Mouse (Mus musculus): Measurements from ENCODE around the gene Sf3a1. TPM values are rescaled to one million over a fixed set of nuclear protein-coding genes. Genes with fewer than 3 reads are reported as not detected.
A peak's percentile ranks its signal among the peaks of the same experiment; 100 is the strongest.

Gene Sf3a1
- polyA plus RNA-seq, 1 experiment, result 23.1 TPM

DNA sequence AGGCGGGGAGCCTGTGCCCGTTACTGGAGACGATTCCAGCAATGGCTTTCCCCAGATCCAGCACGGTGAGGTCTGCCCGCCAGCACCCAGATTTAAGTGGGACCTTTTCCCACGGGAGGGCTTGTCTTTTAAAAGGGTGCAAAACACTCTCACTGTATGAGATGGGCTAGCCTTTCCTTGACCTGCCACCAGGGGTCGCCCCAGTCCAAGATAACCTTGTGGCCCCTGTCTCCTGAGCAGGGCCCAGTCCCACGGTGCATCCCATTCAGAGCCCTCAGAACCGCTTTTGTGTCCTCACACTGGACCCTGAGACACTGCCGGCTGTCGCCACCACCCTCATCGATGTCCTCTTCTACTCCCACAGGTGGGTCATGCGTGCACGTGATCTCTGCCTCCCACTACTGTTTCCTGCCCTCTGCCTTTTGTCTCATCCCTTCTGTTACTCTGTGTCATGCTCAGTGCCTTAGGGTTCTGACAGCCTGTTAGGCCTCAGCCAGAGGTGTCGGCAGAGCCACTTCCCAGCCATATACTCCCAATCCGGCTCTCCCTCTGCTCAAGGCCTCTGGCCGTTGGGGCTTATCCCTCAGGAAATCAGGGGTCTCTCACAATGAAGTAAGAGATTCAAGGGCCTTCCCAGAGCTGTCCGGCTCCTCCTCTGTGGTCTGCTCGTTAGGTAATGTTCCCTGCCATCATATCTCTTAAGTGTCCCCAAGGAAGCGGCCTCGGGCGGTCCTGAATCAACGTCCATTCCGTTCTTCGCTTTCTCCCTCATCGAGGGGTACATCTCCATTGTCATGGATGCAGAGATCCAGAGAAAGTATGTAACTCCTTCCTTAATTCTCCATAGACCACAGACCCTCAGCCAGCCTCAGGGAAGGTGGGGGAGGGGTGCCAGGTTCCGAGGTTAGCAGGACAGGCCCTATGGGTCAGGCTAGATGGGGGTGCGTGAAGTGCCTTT is 60.6 kb downstream of the Sf3a1 start:
- Histone ChIP-seq H3K4me1 (ENCODE audit: control insufficient read depth, insufficient read depth, low read length) (peaks cover 20% of the 10 kb centered on the region), H3K27ac (ENCODE audit: insufficient read depth, low read depth, low read length) (no peak overlapping the region), H3K4me3 (ENCODE audit: insufficient read depth, low read length) (no peak overlapping the region)
- TF ChIP-seq POLR2A (IDR thresholded peaks at IDR 0.05; ENCODE audit: borderline replicate concordance, low read depth, low read length) (no peak), CTCF (IDR thresholded peaks at IDR 0.05; ENCODE audit: low read depth, low read length) (peak; percentile 75)

DNA sequence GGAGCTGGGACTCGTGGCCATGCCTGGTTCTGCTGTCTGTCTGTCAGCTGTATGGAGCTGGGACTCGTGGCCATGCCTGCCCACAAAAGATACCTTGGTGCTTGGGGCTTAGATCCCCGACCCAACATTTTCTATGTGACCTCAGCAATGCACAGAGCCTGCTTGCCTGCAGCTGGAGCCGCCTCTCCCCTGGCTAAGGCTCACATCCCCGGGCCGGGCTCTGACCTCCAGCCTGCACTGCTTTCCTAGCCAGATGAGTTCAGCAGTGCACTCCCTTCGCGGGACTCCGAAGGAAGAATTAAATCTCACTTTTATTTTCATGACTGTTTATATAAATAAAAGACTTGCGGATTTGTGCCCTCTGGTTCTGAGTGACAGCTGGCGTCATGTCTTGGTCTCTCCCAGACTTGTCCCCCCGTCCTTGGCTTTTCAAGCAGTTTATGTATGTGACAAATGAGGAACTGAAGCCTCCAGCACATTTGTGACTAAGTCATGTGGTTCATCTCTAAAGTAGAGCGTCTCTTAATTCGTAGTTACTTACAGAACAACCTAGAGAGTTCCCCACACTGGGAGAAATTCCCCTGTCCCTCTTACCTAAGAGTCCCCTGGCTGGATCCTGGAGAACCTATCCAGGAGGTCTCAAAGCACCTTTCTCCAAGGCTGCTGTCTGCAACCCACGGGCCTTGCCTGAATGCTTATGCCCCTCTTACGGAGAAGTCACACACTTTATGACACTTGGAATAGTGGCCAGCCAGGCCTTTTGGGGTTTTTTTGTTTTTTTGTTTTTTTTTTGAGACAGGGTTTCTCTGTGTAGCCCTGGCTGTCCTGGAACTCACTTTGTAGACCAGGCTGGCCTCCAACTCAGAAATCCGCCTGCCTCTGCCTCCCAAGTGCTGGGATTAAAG is 62.1 kb downstream of the Sf3a1 start:
- Histone ChIP-seq H3K4me3 (ENCODE audit: insufficient read depth, low read length) (no peak overlapping the region), H3K4me1 (ENCODE audit: control insufficient read depth, insufficient read depth, low read length) (peaks cover 20% of the 10 kb centered on the region), H3K27ac (ENCODE audit: insufficient read depth, low read depth, low read length) (peak overlapping the region; percentile 59)
- TF ChIP-seq POLR2A (IDR thresholded peaks at IDR 0.05; ENCODE audit: borderline replicate concordance, low read depth, low read length) (0 out of 2 replicates have a peak, but pooled peaks have one; percentile 8), CTCF (IDR thresholded peaks at IDR 0.05; ENCODE audit: low read depth, low read length) (no peak)

DNA sequence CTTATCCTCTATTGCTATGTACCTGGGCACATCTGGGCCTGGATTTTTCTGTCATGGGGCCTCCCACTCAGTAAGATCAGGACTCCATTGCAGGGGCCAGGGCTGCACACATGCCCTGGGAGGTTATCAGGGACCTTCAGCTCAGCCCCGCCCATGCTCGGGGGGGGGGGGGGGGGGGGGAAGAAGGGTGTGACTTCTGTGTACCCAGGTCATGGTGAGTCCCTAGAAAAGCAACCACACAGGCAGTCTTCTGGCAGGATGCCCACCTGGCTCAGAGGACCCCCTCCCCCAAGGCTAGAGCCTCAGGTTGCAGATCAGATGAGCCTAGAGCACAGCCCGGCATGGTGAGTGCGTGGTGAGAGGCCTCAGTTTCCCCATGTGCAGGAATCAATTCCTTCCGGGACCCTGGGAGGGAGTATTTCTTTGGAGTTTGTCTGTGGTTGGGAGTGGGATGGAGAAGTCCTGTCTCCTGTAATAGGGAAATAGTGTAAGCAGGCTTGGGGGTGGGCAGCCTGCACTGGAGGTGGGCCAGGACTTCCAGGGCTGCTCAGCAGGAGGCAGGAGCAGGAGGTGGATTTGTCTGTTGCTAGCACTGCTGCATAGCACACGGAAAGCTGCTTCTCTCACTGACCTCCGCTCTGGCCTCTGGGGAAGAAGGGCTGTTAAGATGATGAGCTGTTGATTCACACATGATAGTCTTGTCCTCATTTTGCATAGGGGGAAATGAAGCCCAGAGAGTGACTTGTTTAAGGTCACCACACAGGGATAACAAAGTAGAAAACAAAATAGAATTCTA is 63.4 kb downstream of the Sf3a1 start:
- Histone ChIP-seq H3K4me1 (ENCODE audit: control insufficient read depth, insufficient read depth, low read length) (peaks cover 22% of the 10 kb centered on the region), H3K4me3 (ENCODE audit: insufficient read depth, low read length) (no peak overlapping the region), H3K27ac (ENCODE audit: insufficient read depth, low read depth, low read length) (no peak overlapping the region)
- TF ChIP-seq CTCF (IDR thresholded peaks at IDR 0.05; ENCODE audit: low read depth, low read length) (no peak), POLR2A (IDR thresholded peaks at IDR 0.05; ENCODE audit: borderline replicate concordance, low read depth, low read length) (no peak)

GRCm38 (mm10) chr11:4224223-4224622 is 64.1 kb downstream of the Sf3a1 start:
- no peak for TF ChIP-seq POLR2A (IDR thresholded peaks at IDR 0.05; ENCODE audit: borderline replicate concordance, low read depth, low read length)
- TF ChIP-seq CTCF (IDR thresholded peaks at IDR 0.05; ENCODE audit: low read depth, low read length), result no peak
- Histone ChIP-seq H3K4me1 (ENCODE audit: control insufficient read depth, insufficient read depth, low read length) (peaks cover 26% of the 10 kb centered on the region), H3K4me3 (ENCODE audit: insufficient read depth, low read length) (no peak overlapping the region), H3K27ac (ENCODE audit: insufficient read depth, low read depth, low read length) (no peak overlapping the region)

DNA sequence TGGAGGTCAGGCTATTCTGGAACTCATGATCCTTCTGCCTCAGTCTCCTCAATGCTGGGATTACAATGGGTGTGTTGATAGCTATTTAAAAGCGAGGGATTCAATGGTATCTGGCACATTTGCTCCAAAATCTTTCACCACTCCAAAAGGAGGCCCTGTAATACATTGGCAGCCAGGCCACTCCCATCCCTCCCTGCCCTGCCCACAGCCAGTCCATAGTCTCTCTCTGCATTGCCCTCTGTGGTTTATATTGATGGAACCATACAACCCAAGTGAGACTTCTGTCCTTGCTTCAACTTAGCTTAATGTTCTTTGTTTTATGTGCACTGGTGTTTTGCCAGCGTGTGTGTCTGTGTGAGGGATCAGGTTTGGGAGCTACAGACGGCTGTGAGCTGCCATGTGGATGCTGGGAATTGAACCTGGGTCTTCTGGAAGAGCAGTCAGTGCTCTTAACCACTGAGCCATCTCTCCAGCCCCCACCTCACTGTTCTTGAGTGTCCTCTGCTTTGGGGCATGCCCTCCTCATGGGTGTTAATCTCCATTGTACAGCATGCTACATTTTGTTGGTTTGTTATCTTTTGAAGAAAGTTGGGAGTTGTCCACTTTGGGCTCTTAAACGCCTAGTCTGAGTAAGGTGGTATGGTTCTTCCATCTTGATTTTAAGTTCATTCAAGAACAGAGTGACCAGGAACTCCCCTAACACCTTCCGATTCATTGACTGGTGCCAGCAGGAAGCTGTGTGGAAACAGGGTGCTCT is 66.6 kb downstream of the Sf3a1 start:
- TF ChIP-seq POLR2A (IDR thresholded peaks at IDR 0.05; ENCODE audit: borderline replicate concordance, low read depth, low read length) (no peak), CTCF (IDR thresholded peaks at IDR 0.05; ENCODE audit: low read depth, low read length) (no peak)
- Histone ChIP-seq H3K4me1 (ENCODE audit: control insufficient read depth, insufficient read depth, low read length) (peaks cover 47% of the 10 kb centered on the region), H3K27ac (ENCODE audit: insufficient read depth, low read depth, low read length) (no peak overlapping the region), H3K4me3 (ENCODE audit: insufficient read depth, low read length) (no peak overlapping the region)

- Histone ChIP-seq H3K4me3 (ENCODE audit: insufficient read depth, low read length) (no peak overlapping the region), H3K27ac (ENCODE audit: insufficient read depth, low read depth, low read length) (no peak overlapping the region), H3K4me1 (ENCODE audit: control insufficient read depth, insufficient read depth, low read length) (peaks cover 52% of the 10 kb centered on the region)
- TF ChIP-seq CTCF (IDR thresholded peaks at IDR 0.05; ENCODE audit: low read depth, low read length), result no peak
- TF ChIP-seq POLR2A (IDR thresholded peaks at IDR 0.05; ENCODE audit: borderline replicate concordance, low read depth, low read length), result no peak
Observed at GRCm38 (mm10) chr11:4228463-4228862, 68.3 kb downstream of the Sf3a1 start.

GRCm38 (mm10) chr11:4229841-4230240 is 69.7 kb downstream of the Sf3a1 start:
- no peak for TF ChIP-seq CTCF (IDR thresholded peaks at IDR 0.05; ENCODE audit: low read depth, low read length)
- no peak for TF ChIP-seq POLR2A (IDR thresholded peaks at IDR 0.05; ENCODE audit: borderline replicate concordance, low read depth, low read length)
- Histone ChIP-seq H3K4me1 (ENCODE audit: control insufficient read depth, insufficient read depth, low read length) (peaks cover 43% of the 10 kb centered on the region), H3K4me3 (ENCODE audit: insufficient read depth, low read length) (no peak overlapping the region), H3K27ac (ENCODE audit: insufficient read depth, low read depth, low read length) (no peak overlapping the region)

- no peak overlapping the region for H3K27ac ChIP-seq (ENCODE audit: insufficient read depth, low read depth, low read length)
- peaks cover 53% of the 10 kb centered on the region for H3K4me1 ChIP-seq (ENCODE audit: control insufficient read depth, insufficient read depth, low read length)
- no peak overlapping the region for H3K4me3 ChIP-seq (ENCODE audit: insufficient read depth, low read length)
- TF ChIP-seq POLR2A (IDR thresholded peaks at IDR 0.05; ENCODE audit: borderline replicate concordance, low read depth, low read length) (no peak), CTCF (IDR thresholded peaks at IDR 0.05; ENCODE audit: low read depth, low read length) (no peak)
Observed at GRCm38 (mm10) chr11:4231435-4231834, 71.3 kb downstream of the Sf3a1 start.

Other genes with a start within 250 kb of the Sf3a1 start
- 9.6 and 9.7 TPM in 2 replicates for gene Slc35e4, start 245.7 kb upstream of the Sf3a1 start, polyA plus RNA-seq (2012; ENCODE audit: insufficient read depth, insufficient read length, missing spikeins)
- gene Tcn2, start 228.2 kb upstream of the Sf3a1 start, polyA plus RNA-seq (2012; ENCODE audit: insufficient read depth, insufficient read length, missing spikeins), result 107 and 117 TPM in 2 replicates
- gene Pes1, start 196.4 kb upstream of the Sf3a1 start, polyA plus RNA-seq (2012; ENCODE audit: insufficient read depth, insufficient read length, missing spikeins), result 58.8 and 73.7 TPM in 2 replicates
- not detected in 2 replicates for gene 4930556J24Rik, start 183.6 kb upstream of the Sf3a1 start, polyA plus RNA-seq (2012; ENCODE audit: insufficient read depth, insufficient read length, missing spikeins)
- gene Gal3st1, start 176.7 kb upstream of the Sf3a1 start, polyA plus RNA-seq (2012; ENCODE audit: insufficient read depth, insufficient read length, missing spikeins), result not detected in 2 replicates
- not detected in 2 replicates for gene Sec14l4, start 128.9 kb upstream of the Sf3a1 start, polyA plus RNA-seq (2012; ENCODE audit: insufficient read depth, insufficient read length, missing spikeins)
- not detected in 2 replicates for gene Sec14l3, start 95.5 kb upstream of the Sf3a1 start, polyA plus RNA-seq (2012; ENCODE audit: insufficient read depth, insufficient read length, missing spikeins)
- gene Mtfp1, start 64.9 kb upstream of the Sf3a1 start, polyA plus RNA-seq (2012; ENCODE audit: insufficient read depth, insufficient read length, missing spikeins), result 0.76 and 0.78 TPM in 2 replicates
- gene Sec14l2, start 36.9 kb upstream of the Sf3a1 start, polyA plus RNA-seq (2012; ENCODE audit: insufficient read depth, insufficient read length, missing spikeins), result not detected in 2 replicates
- gene Rnf215, start 25.1 kb upstream of the Sf3a1 start, polyA plus RNA-seq (2012; ENCODE audit: insufficient read depth, insufficient read length, missing spikeins), result 15.4 and 21.2 TPM in 2 replicates
- gene Ccdc157, start 57 bp upstream of the Sf3a1 start, polyA plus RNA-seq (2012; ENCODE audit: insufficient read depth, insufficient read length, missing spikeins), result 1.8 and 2.3 TPM in 2 replicates
- gene Tbc1d10a, start 26.4 kb downstream of the Sf3a1 start, polyA plus RNA-seq (2012; ENCODE audit: insufficient read depth, insufficient read length, missing spikeins), result 16.2 and 17.8 TPM in 2 replicates
- gene Castor1, start 57.9 kb downstream of the Sf3a1 start, polyA plus RNA-seq (2012; ENCODE audit: insufficient read depth, insufficient read length, missing spikeins), result 4.1 and 5.4 TPM in 2 replicates
- gene Osm, start 76.1 kb downstream of the Sf3a1 start, polyA plus RNA-seq (2012; ENCODE audit: insufficient read depth, insufficient read length, missing spikeins), result 5.3 and 6.2 TPM in 2 replicates
- gene Lif, start 97.2 kb downstream of the Sf3a1 start, polyA plus RNA-seq (2012; ENCODE audit: insufficient read depth, insufficient read length, missing spikeins), result 0.21 TPM in 1 of 2 replicates, not detected in the other